8 mouse cellular contexts compared by ENCODE assay signal in genomic region chr8:84039050-84039449, GRCm38 (mm10). TPM values are rescaled to one million over a fixed set of nuclear protein-coding genes. Genes with fewer than 3 reads are reported as not detected.
A peak's percentile ranks its signal among the peaks of the same experiment; 100 is the strongest.
DNase-seq lines count a peak whose midpoint lies in the region; ATAC-seq and TF ChIP-seq lines count a peak whose summit lies in the region.

No protein-coding gene starts in this region.

- WGBS in heart, adult 2 months: 6% methylated on average over 5 of the region's 5 CpGs
- 6% methylated on average over 5 of the region's 5 CpGs for WGBS in heart, embryonic 12.5 days
- 6% methylated on average over 5 of the region's 5 CpGs for WGBS in hindbrain, embryonic 14.5 days

- no peak for ATAC-seq in heart, embryonic 12.5 days (ENCODE audit: insufficient number of reproducible peaks, low FRiP score)
- ATAC-seq in erythroblast, adult 5-6 weeks (replicated peaks; ENCODE audit: low FRiP score, poor library complexity, severe bottlenecking): peak; percentile 49; the same call in 1 of the 2 replicates
- ATAC-seq in hindbrain, embryonic 14.5 days (ENCODE audit: low FRiP score): no peak

- TF ChIP-seq POLR2A in heart, adult 2 months (IDR thresholded peaks at IDR 0.05; ENCODE audit: insufficient read depth, low read depth, low read length): no peak
- no peak for TF ChIP-seq POLR2A in bone marrow macrophage, adult 2 months (IDR thresholded peaks at IDR 0.05; ENCODE audit: borderline replicate concordance, low read depth, low read length)

- no peak overlapping the region for H3K9ac ChIP-seq in heart, adult 2 months (ENCODE audit: low read depth, low read length)
- H3K9ac ChIP-seq in heart, embryonic 12.5 days: no peak overlapping the region
- H3K9ac ChIP-seq in hindbrain, embryonic 14.5 days: no peak overlapping the region

- peak; percentile 63 to 75 for DNase-seq in heart, adult 2 months
- peak; percentile 91 for DNase-seq in hindbrain, embryonic 14.5 days (ENCODE audit: low spot score)
- DNase-seq in left cerebral cortex, postnatal 4 days: peak; percentile 82
- DNase-seq in naive thymus-derived CD4-positive, alpha-beta T cell, adult 2 months (ENCODE audit: low read depth): peak; percentile 91
- peak; percentile 88 for DNase-seq in splenic B cell, adult 2 months (ENCODE audit: low read depth, low spot score)

- H3K4me3 ChIP-seq in heart, adult 2 months: no peak overlapping the region
- H3K4me3 ChIP-seq in heart, embryonic 12.5 days: no peak overlapping the region
- H3K4me3 ChIP-seq in bone marrow macrophage, adult 2 months (ENCODE audit: insufficient read depth, low read length): no peak overlapping the region
- no peak overlapping the region for H3K4me3 ChIP-seq in hindbrain, embryonic 14.5 days (replicated peaks; ENCODE audit: low read length)

- peak; percentile 95 for TF ChIP-seq CTCF in heart, adult 2 months (IDR thresholded peaks at IDR 0.05)
- peak; percentile 63 for TF ChIP-seq CTCF in bone marrow macrophage, adult 2 months (IDR thresholded peaks at IDR 0.05; ENCODE audit: low read depth, low read length)

- H3K9me3 ChIP-seq in heart, embryonic 12.5 days (replicated peaks): no peaks in the 10 kb centered on the region
- H3K9me3 ChIP-seq in hindbrain, embryonic 14.5 days (ENCODE audit: control insufficient read depth, low read length): no peaks in the 10 kb centered on the region

- no peak overlapping the region for H3K27ac ChIP-seq in heart, adult 2 months
- no peak overlapping the region for H3K27ac ChIP-seq in heart, embryonic 12.5 days (ENCODE audit: poor library complexity, severe bottlenecking)
- no peak overlapping the region for H3K27ac ChIP-seq in bone marrow macrophage, adult 2 months (ENCODE audit: insufficient read depth, low read depth, low read length)
- no peak overlapping the region for H3K27ac ChIP-seq in hindbrain, embryonic 14.5 days

- intact Hi-C loops in heart, adult 2 months (cut with DNase I): loop anchor here (1.0 to 2.0 kb wide), 3 partner anchors 26 to 318 kb away; partner anchors contain the start of gene Gm10643
- intact Hi-C loops in left cerebral cortex, postnatal 4 days (cut with DNase I): no loop called here

- peaks cover 2% of the 10 kb centered on the region for H3K4me1 ChIP-seq in heart, adult 2 months (ENCODE audit: control insufficient read depth, insufficient read depth, low read length)
- peaks cover 14% of the 10 kb centered on the region for H3K4me1 ChIP-seq in heart, embryonic 12.5 days (replicated peaks)
- H3K4me1 ChIP-seq in bone marrow macrophage, adult 2 months (ENCODE audit: control insufficient read depth, insufficient read depth, low read length): peaks cover 2% of the 10 kb centered on the region; the same call in 1 of the 2 replicates
- peaks cover 11% of the 10 kb centered on the region; the same call in 1 of the 2 replicates for H3K4me1 ChIP-seq in hindbrain, embryonic 14.5 days (replicated peaks; ENCODE audit: control insufficient read depth, insufficient read depth, low read length)

- no peaks in the 10 kb centered on the region for H3K27me3 ChIP-seq in heart, adult 2 months (ENCODE audit: control insufficient read depth, insufficient read depth, low read length)
- peaks cover 40% of the 10 kb centered on the region for H3K27me3 ChIP-seq in heart, embryonic 12.5 days (replicated peaks)
- H3K27me3 ChIP-seq in hindbrain, embryonic 14.5 days (ENCODE audit: control insufficient read depth, insufficient read depth, low read length): peaks cover 35% of the 10 kb centered on the region
- H3K27me3 ChIP-seq in splenic B cell, adult 2 months (ENCODE audit: control insufficient read depth, insufficient read depth, low read length, poor library complexity, severe bottlenecking): no peaks in the 10 kb centered on the region

- peak; percentile 48; the same call in 1 of the 2 replicates for TF ChIP-seq EP300 in heart, adult 2 months (IDR thresholded peaks at IDR 0.05; ENCODE audit: insufficient read depth, low read depth, low read length)

- H3K4me2 ChIP-seq in heart, embryonic 12.5 days: no peak overlapping the region
- no peak overlapping the region for H3K4me2 ChIP-seq in hindbrain, embryonic 14.5 days (replicated peaks)

- no peaks in the 10 kb centered on the region for H3K79me2 ChIP-seq in heart, adult 2 months (replicated peaks; ENCODE audit: control insufficient read depth, insufficient read depth, low read length)

- H3K36me3 ChIP-seq in heart, adult 2 months (ENCODE audit: control insufficient read depth, insufficient read depth, low read length): no peaks in the 10 kb centered on the region
- H3K36me3 ChIP-seq in heart, embryonic 12.5 days: no peaks in the 10 kb centered on the region
- no peaks in the 10 kb centered on the region for H3K36me3 ChIP-seq in hindbrain, embryonic 14.5 days (replicated peaks; ENCODE audit: control insufficient read depth, insufficient read depth)
- peaks cover 13% of the 10 kb centered on the region for H3K36me3 ChIP-seq in splenic B cell, adult 2 months (ENCODE audit: control insufficient read depth, insufficient read depth, low read length, poor library complexity, severe bottlenecking)

RNA-seq across cellular contexts. Expression of gene Il27ra, which starts 3.3 kb away (rescaled TPM):
- total RNA-seq in heart, adult 2 months (2021): 1 to 10 TPM; 3.2 to 3.7 TPM
- polyA plus RNA-seq in heart, adult 2 months (2012; rRNA removed): 4.1 and 4.6 TPM in 2 replicates
- polyA plus RNA-seq in heart, embryonic 12.5 days (2016; fragmentation: Nextera tagmentation; extraction: Ambion mirVana): 4.4 and 5.3 TPM in 2 replicates
- 0.68 and 1.7 TPM in 2 replicates for polyA plus RNA-seq in bone marrow macrophage, adult 2 months (2012; ENCODE audit: insufficient read depth, insufficient read length, missing spikeins)
- total RNA-seq in erythroblast, adult 5-6 weeks (2015; ENCODE audit: low replicate concordance): 0.63 and 0.96 TPM in 2 replicates
- 0.17 TPM in 1 of 2 replicates, not detected in the other for total RNA-seq in erythroblast, adult 5-6 weeks (2017; ENCODE audit: low replicate concordance)
- 0.34 and 0.48 TPM in 2 replicates for polyA plus RNA-seq in hindbrain, embryonic 14.5 days (2014; fragmentation: Nextera tagmentation; extraction: Ambion mirVana)
- 1 to 10 TPM; 1.5 to 1.6 TPM for total RNA-seq in left cerebral cortex, postnatal 4 days (2021)

RNA-seq across cellular contexts. Expression of gene Rln3, which starts 5.8 kb away (rescaled TPM):
- total RNA-seq in heart, adult 2 months (2021): not detected
- polyA plus RNA-seq in heart, adult 2 months (2012; rRNA removed): not detected in 2 replicates
- polyA plus RNA-seq in heart, embryonic 12.5 days (2016; fragmentation: Nextera tagmentation; extraction: Ambion mirVana): not detected in 2 replicates
- not detected in 2 replicates for polyA plus RNA-seq in bone marrow macrophage, adult 2 months (2012; ENCODE audit: insufficient read depth, insufficient read length, missing spikeins)
- not detected in 2 replicates for total RNA-seq in erythroblast, adult 5-6 weeks (2015; ENCODE audit: low replicate concordance)
- not detected in 2 replicates for total RNA-seq in erythroblast, adult 5-6 weeks (2017; ENCODE audit: low replicate concordance)
- 1.6 and 4.7 TPM in 2 replicates for polyA plus RNA-seq in hindbrain, embryonic 14.5 days (2014; fragmentation: Nextera tagmentation; extraction: Ambion mirVana)
- total RNA-seq in left cerebral cortex, postnatal 4 days (2021): not detected

RNA-seq across cellular contexts. Expression of gene Palm3, which starts 17.8 kb away (rescaled TPM):
- under 1 TPM; 0.20 to 0.26 TPM for total RNA-seq in heart, adult 2 months (2021)
- 0.21 TPM in 1 of 2 replicates, not detected in the other for polyA plus RNA-seq in heart, adult 2 months (2012; rRNA removed)
- 1.7 and 2.1 TPM in 2 replicates for polyA plus RNA-seq in heart, embryonic 12.5 days (2016; fragmentation: Nextera tagmentation; extraction: Ambion mirVana)
- polyA plus RNA-seq in bone marrow macrophage, adult 2 months (2012; ENCODE audit: insufficient read depth, insufficient read length, missing spikeins): not detected in 2 replicates
- total RNA-seq in erythroblast, adult 5-6 weeks (2015; ENCODE audit: low replicate concordance): not detected in 2 replicates
- total RNA-seq in erythroblast, adult 5-6 weeks (2017; ENCODE audit: low replicate concordance): not detected in 2 replicates
- polyA plus RNA-seq in hindbrain, embryonic 14.5 days (2014; fragmentation: Nextera tagmentation; extraction: Ambion mirVana): 3.7 and 5.5 TPM in 2 replicates
- total RNA-seq in left cerebral cortex, postnatal 4 days (2021): 10 to 100 TPM; 13.2 to 15.5 TPM

RNA-seq across cellular contexts. Expression of gene Gm10643, which starts 25.9 kb away (rescaled TPM):
- 1 to 10 TPM; 3.6 to 4.8 TPM for total RNA-seq in heart, adult 2 months (2021)
- polyA plus RNA-seq in heart, adult 2 months (2012; rRNA removed): 1.7 and 2.1 TPM in 2 replicates
- 1.2 TPM in 2 replicates for polyA plus RNA-seq in heart, embryonic 12.5 days (2016; fragmentation: Nextera tagmentation; extraction: Ambion mirVana)
- 0.58 and 1.0 TPM in 2 replicates for polyA plus RNA-seq in bone marrow macrophage, adult 2 months (2012; ENCODE audit: insufficient read depth, insufficient read length, missing spikeins)
- not detected in 2 replicates for total RNA-seq in erythroblast, adult 5-6 weeks (2015; ENCODE audit: low replicate concordance)
- not detected in 2 replicates for total RNA-seq in erythroblast, adult 5-6 weeks (2017; ENCODE audit: low replicate concordance)
- polyA plus RNA-seq in hindbrain, embryonic 14.5 days (2014; fragmentation: Nextera tagmentation; extraction: Ambion mirVana): 2.1 and 2.7 TPM in 2 replicates
- 1 to 10 TPM; 3.3 to 4.0 TPM for total RNA-seq in left cerebral cortex, postnatal 4 days (2021)

RNA-seq across cellular contexts. Expression of gene 2210011C24Rik, which starts 27.1 kb away (rescaled TPM):
- 1 to 10 TPM; 2.2 to 3.7 TPM for total RNA-seq in heart, adult 2 months (2021)
- polyA plus RNA-seq in heart, adult 2 months (2012; rRNA removed): 0.64 and 1.2 TPM in 2 replicates
- polyA plus RNA-seq in heart, embryonic 12.5 days (2016; fragmentation: Nextera tagmentation; extraction: Ambion mirVana): 0.30 TPM in 1 of 2 replicates, not detected in the other
- 2.4 and 2.8 TPM in 2 replicates for polyA plus RNA-seq in bone marrow macrophage, adult 2 months (2012; ENCODE audit: insufficient read depth, insufficient read length, missing spikeins)
- total RNA-seq in erythroblast, adult 5-6 weeks (2015; ENCODE audit: low replicate concordance): not detected in 2 replicates
- total RNA-seq in erythroblast, adult 5-6 weeks (2017; ENCODE audit: low replicate concordance): not detected in 2 replicates
- polyA plus RNA-seq in hindbrain, embryonic 14.5 days (2014; fragmentation: Nextera tagmentation; extraction: Ambion mirVana): 0.52 and 0.77 TPM in 2 replicates
- not detected for total RNA-seq in left cerebral cortex, postnatal 4 days (2021)
